Mouse (Mus musculus): ENCODE results near the gene Galnt18.

Galnt18 gene

GRCm38 (mm10) chr7:111486811-111487333 is 292.9 kb downstream of the Galnt18 start:
- DNase-seq (ENCODE audit: low read depth, low spot score) = no peak

- no peak for DNase-seq (ENCODE audit: low read depth, low spot score)
These were observed 295.9 kb downstream of the Galnt18 start for GRCm38 (mm10) chr7:111483896-111484295.

- no peak for DNase-seq (ENCODE audit: low read depth, low spot score)
These were observed 296.5 kb downstream of the Galnt18 start for GRCm38 (mm10) chr7:111483321-111483720.

- DNase-seq (ENCODE audit: low read depth, low spot score) = no peak
These were observed 312.1 kb downstream of the Galnt18 start for GRCm38 (mm10) chr7:111467715-111468114.

- no peak for DNase-seq (ENCODE audit: low read depth, low spot score)
These were observed 313.1 kb downstream of the Galnt18 start for GRCm38 (mm10) chr7:111466720-111467119.

GRCm38 (mm10) chr7:111466121-111466520 is 313.7 kb downstream of the Galnt18 start:
- no peak for DNase-seq (ENCODE audit: low read depth, low spot score)

GRCm38 (mm10) chr7:111459716-111460115 is 320.1 kb downstream of the Galnt18 start:
- DNase-seq (ENCODE audit: low read depth, low spot score) = no peak

GRCm38 (mm10) chr7:111456007-111456406 is 323.8 kb downstream of the Galnt18 start:
- no peak for DNase-seq (ENCODE audit: low read depth, low spot score)

- no peak for DNase-seq (ENCODE audit: low read depth, low spot score)
These were observed 324.2 kb downstream of the Galnt18 start for GRCm38 (mm10) chr7:111455541-111455940.

- DNase-seq (ENCODE audit: low read depth, low spot score) = no peak
These were observed 327.8 kb downstream of the Galnt18 start for GRCm38 (mm10) chr7:111452000-111452399.

- no peak for DNase-seq (ENCODE audit: low read depth, low spot score)
These were observed 329.3 kb downstream of the Galnt18 start for GRCm38 (mm10) chr7:111450286-111451095.

- no peak for DNase-seq (ENCODE audit: low read depth, low spot score)
These were observed 346.6 kb downstream of the Galnt18 start for GRCm38 (mm10) chr7:111433173-111433572.

- DNase-seq (ENCODE audit: low read depth, low spot score) = no peak
These were observed 352.4 kb downstream of the Galnt18 start for GRCm38 (mm10) chr7:111427392-111427791.
